Mouse (Mus musculus) cerebellum, adult 2 months (tissue): ENCODE data around the gene Samd4.

Experiments used
- CTCF ChIP-seq: fragments of 200-500 bp; IDR thresholded peaks from 2 replicates; pipeline ENCODE4 v1.5.1; 2011; ENCODE audit warnings: low read depth, mild to moderate bottlenecking, control low read depth, low read length, moderate library complexity, borderline replicate concordance; ENCODE audit not compliant: insufficient read depth
- POLR2A ChIP-seq: fragments of 200-500 bp; IDR thresholded peaks from 2 replicates; pipeline ENCODE4 v1.6.1; 2011; ENCODE audit warnings: low read length, control low read depth, borderline replicate concordance; ENCODE audit not compliant: insufficient read depth

DNA sequence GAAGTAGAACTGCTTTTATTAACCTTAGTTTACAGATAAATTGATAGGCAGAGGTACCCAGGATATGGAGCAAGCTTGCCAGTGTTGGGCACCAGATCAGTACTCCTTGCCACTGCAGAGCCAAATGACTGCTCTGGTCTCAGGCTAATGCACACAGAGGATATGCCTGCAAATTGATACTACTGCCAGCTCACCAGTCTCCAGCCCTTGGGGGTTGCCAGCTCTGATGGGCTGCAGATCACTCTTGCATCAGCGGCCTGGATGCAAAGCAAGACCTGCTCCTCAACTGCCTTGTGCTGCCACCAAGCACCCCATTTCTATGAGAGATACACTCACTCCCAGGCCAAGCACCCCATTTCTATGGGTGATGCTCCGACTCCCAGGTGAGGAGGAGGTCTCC is 202.0 kb downstream of the Samd4 start:
- no peak for TF ChIP-seq CTCF
- no peak for TF ChIP-seq POLR2A
